Mouse (Mus musculus): ENCODE results near the gene Lsamp. TPM values are rescaled to one million over a fixed set of nuclear protein-coding genes. Genes with fewer than 3 reads are reported as not detected.

The Lsamp gene
- polyA plus RNA-seq, 1 experiment = not detected

DNA sequence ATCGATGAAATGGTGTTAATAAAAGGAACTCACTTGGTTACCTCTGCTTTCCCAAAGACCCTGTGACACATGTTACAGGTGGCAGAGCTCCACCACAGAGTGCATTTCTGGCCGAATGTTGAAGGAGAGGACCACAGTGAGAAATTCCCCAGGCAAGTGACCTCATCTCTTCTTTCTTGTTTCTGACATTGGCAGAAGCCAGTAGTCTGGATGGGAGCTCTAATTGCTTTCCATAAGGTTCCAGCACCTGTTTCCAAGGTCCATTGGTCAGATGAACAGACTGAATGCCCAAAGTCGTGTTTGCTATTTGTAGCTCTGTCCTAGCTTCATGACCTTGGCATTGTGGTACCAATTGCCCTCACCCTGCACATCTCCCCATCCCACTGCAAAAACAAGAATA, 2090.2 kb downstream of the Lsamp start:
- H3K9ac ChIP-seq (ENCODE audit: low read depth, poor library complexity, severe bottlenecking) = no peak overlapping the region
- no peaks in the 10 kb centered on the region for H3K36me3 ChIP-seq (ENCODE audit: control insufficient read depth, insufficient read depth, low read length, poor library complexity, severe bottlenecking)
- no peak overlapping the region for H3K27ac ChIP-seq (ENCODE audit: insufficient read depth, low read length)
- H3K9me3 ChIP-seq (replicated peaks; ENCODE audit: control insufficient read depth, insufficient read depth, low read length, poor library complexity, severe bottlenecking) = no peaks in the 10 kb centered on the region
- H3K27me3 ChIP-seq (ENCODE audit: control insufficient read depth, insufficient read depth, low read length, poor library complexity, severe bottlenecking) = no peaks in the 10 kb centered on the region
- TF ChIP-seq EP300 (IDR thresholded peaks at IDR 0.05; ENCODE audit: insufficient read depth, low read depth, low read length) = no peak
- TF ChIP-seq CTCF (IDR thresholded peaks at IDR 0.05; ENCODE audit: low read depth, low read length) = no peak
- no peak for TF ChIP-seq POLR2A (IDR thresholded peaks at IDR 0.05; ENCODE audit: insufficient read depth, low read length)
- H3K4me3 ChIP-seq (ENCODE audit: low read depth, low read length) = no peak overlapping the region
- no peaks in the 10 kb centered on the region for H3K4me1 ChIP-seq (ENCODE audit: control insufficient read depth, insufficient read depth, low read length)

DNA sequence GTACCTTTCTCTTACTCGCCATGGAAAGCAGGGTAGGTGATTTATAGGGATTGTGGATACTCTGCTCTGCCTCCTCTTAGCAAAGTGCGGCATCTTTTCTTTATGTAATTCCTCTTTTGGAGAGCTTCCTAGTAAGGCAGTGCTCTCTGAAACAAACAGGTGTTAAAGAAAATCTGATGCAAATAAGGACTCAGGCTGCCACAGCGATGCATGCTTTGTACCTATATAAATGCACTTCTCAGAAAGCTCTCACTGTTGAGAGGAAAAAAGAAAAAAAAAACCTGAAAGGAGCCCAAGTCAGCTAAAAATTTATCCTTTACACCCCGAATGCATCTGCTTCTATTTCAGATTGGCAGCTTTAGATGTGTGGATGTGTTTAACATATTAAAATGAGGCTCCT, 2095.4 kb downstream of the Lsamp start:
- TF ChIP-seq CTCF (IDR thresholded peaks at IDR 0.05; ENCODE audit: low read depth, low read length) = no peak
- no peak for TF ChIP-seq POLR2A (IDR thresholded peaks at IDR 0.05; ENCODE audit: insufficient read depth, low read length)
- TF ChIP-seq EP300 (IDR thresholded peaks at IDR 0.05; ENCODE audit: insufficient read depth, low read depth, low read length) = no peak
- Histone ChIP-seq H3K9ac (ENCODE audit: low read depth, poor library complexity, severe bottlenecking) (no peak overlapping the region), H3K4me3 (ENCODE audit: low read depth, low read length) (no peak overlapping the region), H3K27ac (ENCODE audit: insufficient read depth, low read length) (no peak overlapping the region), H3K4me1 (ENCODE audit: control insufficient read depth, insufficient read depth, low read length) (no peaks in the 10 kb centered on the region), H3K36me3 (ENCODE audit: control insufficient read depth, insufficient read depth, low read length, poor library complexity, severe bottlenecking) (no peaks in the 10 kb centered on the region), H3K27me3 (ENCODE audit: control insufficient read depth, insufficient read depth, low read length, poor library complexity, severe bottlenecking) (no peaks in the 10 kb centered on the region), H3K9me3 (replicated peaks; ENCODE audit: control insufficient read depth, insufficient read depth, low read length, poor library complexity, severe bottlenecking) (no peaks in the 10 kb centered on the region)

DNA sequence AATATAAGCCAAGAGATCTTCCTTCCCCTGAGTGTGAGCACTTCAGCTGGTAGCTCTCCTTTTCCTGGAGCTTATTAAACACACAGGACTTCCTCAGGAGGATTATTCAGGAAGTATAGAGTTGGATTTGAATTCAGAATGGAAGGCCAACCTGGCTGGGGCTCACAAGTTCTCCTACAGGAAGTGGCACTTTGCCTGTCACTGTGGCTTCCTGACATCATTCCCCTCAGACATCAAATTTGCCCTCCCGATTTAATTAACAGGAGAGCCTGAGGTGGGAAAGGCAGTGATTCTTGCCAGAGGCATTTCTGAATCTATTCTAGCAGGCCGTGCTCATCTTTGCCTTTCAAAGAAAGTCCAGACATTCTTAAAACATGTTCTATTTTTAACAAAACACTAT, 2097.4 kb downstream of the Lsamp start:
- TF ChIP-seq CTCF (IDR thresholded peaks at IDR 0.05; ENCODE audit: low read depth, low read length) (no peak), POLR2A (IDR thresholded peaks at IDR 0.05; ENCODE audit: insufficient read depth, low read length) (no peak), EP300 (IDR thresholded peaks at IDR 0.05; ENCODE audit: insufficient read depth, low read depth, low read length) (no peak)
- Histone ChIP-seq H3K9me3 (replicated peaks; ENCODE audit: control insufficient read depth, insufficient read depth, low read length, poor library complexity, severe bottlenecking) (no peaks in the 10 kb centered on the region), H3K36me3 (ENCODE audit: control insufficient read depth, insufficient read depth, low read length, poor library complexity, severe bottlenecking) (no peaks in the 10 kb centered on the region), H3K4me3 (ENCODE audit: low read depth, low read length) (no peak overlapping the region), H3K9ac (ENCODE audit: low read depth, poor library complexity, severe bottlenecking) (no peak overlapping the region), H3K27ac (ENCODE audit: insufficient read depth, low read length) (no peak overlapping the region), H3K4me1 (ENCODE audit: control insufficient read depth, insufficient read depth, low read length) (no peaks in the 10 kb centered on the region), H3K27me3 (ENCODE audit: control insufficient read depth, insufficient read depth, low read length, poor library complexity, severe bottlenecking) (no peaks in the 10 kb centered on the region)

DNA sequence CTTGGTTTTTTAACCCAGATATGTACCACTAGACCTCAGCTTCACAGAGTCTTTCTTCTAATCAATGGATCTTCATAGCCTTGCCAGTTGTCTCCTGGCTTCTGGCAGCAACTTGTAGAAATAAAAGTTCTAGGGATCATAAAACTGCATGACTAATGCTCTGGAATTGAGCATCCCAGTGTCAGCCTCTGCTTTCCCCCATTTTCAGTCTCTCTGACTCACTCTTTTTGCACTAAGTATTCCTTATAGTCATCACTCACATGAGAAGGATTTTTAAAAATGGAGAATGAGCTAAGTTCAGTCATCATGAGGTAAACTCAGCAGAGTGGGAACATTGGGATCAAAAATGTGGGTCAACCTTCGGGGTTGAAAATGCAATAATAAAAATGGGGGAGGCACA, 2113.3 kb downstream of the Lsamp start:
- Histone ChIP-seq H3K9me3 (replicated peaks; ENCODE audit: control insufficient read depth, insufficient read depth, low read length, poor library complexity, severe bottlenecking) (no peaks in the 10 kb centered on the region), H3K4me1 (ENCODE audit: control insufficient read depth, insufficient read depth, low read length) (no peaks in the 10 kb centered on the region), H3K27me3 (ENCODE audit: control insufficient read depth, insufficient read depth, low read length, poor library complexity, severe bottlenecking) (no peaks in the 10 kb centered on the region), H3K27ac (ENCODE audit: insufficient read depth, low read length) (no peak overlapping the region), H3K4me3 (ENCODE audit: low read depth, low read length) (no peak overlapping the region), H3K9ac (ENCODE audit: low read depth, poor library complexity, severe bottlenecking) (no peak overlapping the region), H3K36me3 (ENCODE audit: control insufficient read depth, insufficient read depth, low read length, poor library complexity, severe bottlenecking) (no peaks in the 10 kb centered on the region)
- TF ChIP-seq POLR2A (IDR thresholded peaks at IDR 0.05; ENCODE audit: insufficient read depth, low read length) = no peak
- no peak for TF ChIP-seq CTCF (IDR thresholded peaks at IDR 0.05; ENCODE audit: low read depth, low read length)
- no peak for TF ChIP-seq EP300 (IDR thresholded peaks at IDR 0.05; ENCODE audit: insufficient read depth, low read depth, low read length)

DNA sequence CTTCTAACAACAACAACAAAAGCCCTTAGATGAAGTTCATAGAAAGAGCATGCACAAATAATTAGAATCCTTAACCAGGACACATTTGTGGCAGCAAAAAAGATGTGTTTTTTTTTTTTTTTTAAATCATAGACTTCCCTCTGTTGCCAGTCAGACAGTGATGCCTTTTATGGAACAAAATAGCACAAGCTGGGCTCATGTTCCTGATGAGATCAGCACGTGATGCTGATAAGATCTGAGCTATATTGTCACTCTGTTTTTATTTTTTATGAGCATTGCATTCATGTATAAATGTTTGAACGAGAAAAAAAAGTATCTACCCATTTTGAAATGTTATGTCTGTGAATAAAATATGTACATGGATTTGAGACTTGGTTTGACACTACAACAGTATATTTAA, 2118.0 kb downstream of the Lsamp start:
- TF ChIP-seq CTCF (IDR thresholded peaks at IDR 0.05; ENCODE audit: low read depth, low read length) (no peak), EP300 (IDR thresholded peaks at IDR 0.05; ENCODE audit: insufficient read depth, low read depth, low read length) (no peak), POLR2A (IDR thresholded peaks at IDR 0.05; ENCODE audit: insufficient read depth, low read length) (no peak)
- no peak overlapping the region for H3K4me3 ChIP-seq (ENCODE audit: low read depth, low read length)

DNA sequence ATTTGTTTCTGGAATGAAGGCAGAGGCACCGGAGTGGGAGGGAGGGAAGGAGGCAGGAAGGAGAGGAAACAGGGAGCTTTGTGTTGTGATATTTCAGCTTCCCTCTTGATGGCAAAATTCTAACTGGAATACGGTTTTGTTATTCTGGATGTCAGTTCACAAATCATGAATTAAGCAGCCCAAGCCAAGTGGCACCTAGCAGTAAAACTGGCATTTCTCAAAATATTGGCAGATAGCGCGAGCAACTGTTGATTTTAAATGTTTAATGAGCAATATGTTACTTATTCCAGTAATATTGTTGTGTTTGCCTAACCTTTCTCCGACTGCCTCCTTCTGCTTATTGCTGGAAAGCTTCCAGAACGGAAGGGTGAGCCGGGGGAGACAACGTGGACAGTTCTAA, 2118.5 kb downstream of the Lsamp start:
- H3K4me1 ChIP-seq (ENCODE audit: control insufficient read depth, insufficient read depth, low read length) = no peaks in the 10 kb centered on the region
- H3K27me3 ChIP-seq (ENCODE audit: control insufficient read depth, insufficient read depth, low read length, poor library complexity, severe bottlenecking) = no peaks in the 10 kb centered on the region
- H3K9me3 ChIP-seq (replicated peaks; ENCODE audit: control insufficient read depth, insufficient read depth, low read length, poor library complexity, severe bottlenecking) = no peaks in the 10 kb centered on the region
- TF ChIP-seq POLR2A (IDR thresholded peaks at IDR 0.05; ENCODE audit: insufficient read depth, low read length) = no peak
- TF ChIP-seq CTCF (IDR thresholded peaks at IDR 0.05; ENCODE audit: low read depth, low read length) = no peak
- TF ChIP-seq EP300 (IDR thresholded peaks at IDR 0.05; ENCODE audit: insufficient read depth, low read depth, low read length) = no peak
- H3K4me3 ChIP-seq (ENCODE audit: low read depth, low read length) = no peak overlapping the region
- H3K27ac ChIP-seq (ENCODE audit: insufficient read depth, low read length) = no peak overlapping the region
- no peaks in the 10 kb centered on the region for H3K36me3 ChIP-seq (ENCODE audit: control insufficient read depth, insufficient read depth, low read length, poor library complexity, severe bottlenecking)
- H3K9ac ChIP-seq (ENCODE audit: low read depth, poor library complexity, severe bottlenecking) = no peak overlapping the region

More for the DNA sequence above, 2118.0 kb downstream of the Lsamp start:
- Histone ChIP-seq H3K27me3 (ENCODE audit: control insufficient read depth, insufficient read depth, low read length, poor library complexity, severe bottlenecking) (no peaks in the 10 kb centered on the region), H3K36me3 (ENCODE audit: control insufficient read depth, insufficient read depth, low read length, poor library complexity, severe bottlenecking) (no peaks in the 10 kb centered on the region), H3K4me1 (ENCODE audit: control insufficient read depth, insufficient read depth, low read length) (no peaks in the 10 kb centered on the region), H3K27ac (ENCODE audit: insufficient read depth, low read length) (no peak overlapping the region), H3K9me3 (replicated peaks; ENCODE audit: control insufficient read depth, insufficient read depth, low read length, poor library complexity, severe bottlenecking) (no peaks in the 10 kb centered on the region), H3K9ac (ENCODE audit: low read depth, poor library complexity, severe bottlenecking) (no peak overlapping the region)
